Mouse (Mus musculus) ovary, postnatal 14 days (tissue): Measurements from ENCODE around the gene Cyb5b.
"Not testable (repeated sequence)": the region's sequence is repeated elsewhere in the genome, so short reads cannot be mapped to it uniquely, and the experiment has no call there.

ENCODE experiments used
- DNase-seq: peaks from one replicate; pipeline ENCODE4 v3.0.0; 2022; ENCODE audit warnings: low spot score

Gene Cyb5b

GRCm38 (mm10) chr8:107150404-107151157 lies at the start of gene Cyb5b:
Gene Cyb5b (plus strand): TSS chr8:107150640.
- DNase-seq, result peak; percentile 93

DNA sequence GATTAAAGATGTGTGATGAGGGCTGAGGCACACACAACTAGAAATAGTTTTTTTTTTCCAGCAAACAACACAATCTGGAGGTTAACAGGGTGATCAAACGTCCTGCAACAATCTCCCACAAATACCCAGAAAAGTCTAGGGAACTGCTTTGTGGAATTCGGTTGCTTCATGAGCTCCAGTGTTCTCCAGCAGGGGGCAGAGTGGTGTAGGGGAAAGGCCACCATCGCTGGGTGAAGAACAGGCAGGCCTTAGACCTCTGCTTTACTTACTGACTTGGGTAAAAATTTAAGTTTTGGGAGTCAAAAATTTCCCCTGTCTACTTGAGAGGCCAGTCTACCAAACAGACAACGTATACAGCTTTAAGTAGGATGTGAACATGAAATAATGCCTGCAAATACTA lies 45.9 kb upstream of the Cyb5b start:
- peak; percentile 82 for DNase-seq

- DNase-seq, result not testable (repeated sequence)
These were observed 42.4 kb upstream of the Cyb5b start for GRCm38 (mm10) chr8:107108089-107108488.

DNA sequence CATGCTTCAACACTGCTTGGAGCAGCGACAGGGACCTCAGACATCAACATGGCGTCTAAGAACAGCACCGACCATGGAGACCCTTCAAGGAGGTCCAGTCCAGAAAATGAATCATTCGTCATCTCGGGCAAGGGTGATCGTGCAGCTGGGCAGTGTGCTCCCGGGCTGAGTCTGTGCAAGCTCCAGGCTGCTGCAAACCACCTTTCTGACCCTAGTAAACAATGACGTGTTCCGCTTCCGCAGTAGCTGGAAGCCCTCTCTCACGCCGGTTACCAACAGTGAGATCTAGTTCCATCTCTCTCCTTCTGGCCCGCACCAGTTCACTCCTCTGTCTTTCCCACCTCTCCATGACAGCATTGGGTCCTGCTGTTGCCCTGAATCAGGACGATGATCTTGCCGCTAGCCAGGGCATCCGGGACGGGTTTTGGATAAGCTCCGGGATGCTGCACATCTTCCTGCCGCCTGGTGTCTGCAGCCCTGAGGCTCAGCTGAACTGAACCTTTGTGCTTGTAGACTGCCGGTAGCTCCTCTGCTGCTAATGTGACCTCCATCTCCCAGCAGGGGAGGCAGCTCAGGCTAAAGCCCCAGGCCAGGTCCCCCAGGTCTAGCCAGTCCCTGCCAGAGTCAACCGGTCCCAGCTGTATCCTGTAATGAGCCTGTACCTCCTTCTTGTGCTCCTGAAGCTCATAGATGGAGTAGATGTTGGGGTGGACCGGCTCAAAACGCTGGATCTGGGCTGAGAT lies 41.3 kb upstream of the Cyb5b start:
- no peak for DNase-seq

DNA sequence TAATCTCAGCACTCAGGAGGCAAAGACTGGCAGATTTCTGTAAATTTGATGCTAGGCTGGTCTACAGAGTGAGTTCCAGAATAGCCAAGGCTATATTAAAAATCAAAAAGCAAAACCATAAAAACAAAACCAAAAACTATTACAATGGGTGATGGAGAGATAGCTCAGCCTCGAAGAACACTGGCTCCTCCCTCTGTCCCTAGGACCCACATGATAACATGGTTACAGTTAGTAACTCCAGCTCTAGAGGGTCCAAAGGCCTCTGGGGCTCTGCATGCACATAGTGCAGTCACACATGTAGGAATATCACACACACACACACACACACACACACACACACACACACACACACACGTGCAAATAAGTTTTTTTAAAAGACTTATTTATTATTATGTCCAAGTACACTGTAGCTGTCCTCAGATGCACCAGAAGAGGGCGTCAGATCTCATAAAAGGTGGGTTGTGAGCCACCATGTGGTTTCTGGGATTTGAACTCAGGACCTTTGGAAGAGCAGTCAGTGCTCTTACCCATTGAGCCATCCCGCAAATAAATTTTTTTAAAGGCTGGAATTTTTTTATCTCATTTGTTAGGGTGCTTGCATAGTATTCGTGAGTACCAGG lies 40.5 kb upstream of the Cyb5b start:
- no peak for DNase-seq

DNA sequence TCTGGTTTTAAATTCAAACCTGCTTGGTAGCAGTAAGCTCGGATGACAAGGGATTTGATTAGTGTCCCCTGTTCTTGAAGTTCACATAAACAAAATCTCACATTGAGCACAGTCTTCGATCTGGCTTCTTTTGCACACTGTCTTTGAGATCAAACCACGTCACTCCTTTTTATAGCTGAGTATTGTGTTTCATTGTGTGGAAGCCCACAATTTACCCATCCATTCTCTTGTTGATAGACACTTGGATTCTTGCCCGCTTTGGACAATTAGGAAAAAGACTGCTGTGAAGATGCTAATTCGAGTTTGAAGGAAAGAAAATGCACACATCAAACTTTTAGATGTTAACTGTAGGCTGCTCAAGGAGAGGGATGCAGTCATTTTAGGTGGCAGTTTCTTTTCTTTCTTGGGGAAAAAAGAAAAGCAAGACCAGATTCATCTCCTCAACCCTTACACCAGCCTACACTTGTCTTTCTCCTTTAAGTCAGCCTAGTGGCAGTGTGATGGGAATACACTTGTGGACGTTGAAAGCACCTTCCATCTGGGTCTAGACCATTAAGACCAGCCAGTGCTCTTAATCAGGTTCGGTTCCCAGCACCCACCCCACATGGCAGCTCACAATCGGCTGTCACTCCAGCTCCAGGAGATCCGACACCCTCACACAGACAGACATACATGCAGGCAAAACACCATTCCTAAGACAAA lies 39.7 kb upstream of the Cyb5b start:
- no peak for DNase-seq

DNA sequence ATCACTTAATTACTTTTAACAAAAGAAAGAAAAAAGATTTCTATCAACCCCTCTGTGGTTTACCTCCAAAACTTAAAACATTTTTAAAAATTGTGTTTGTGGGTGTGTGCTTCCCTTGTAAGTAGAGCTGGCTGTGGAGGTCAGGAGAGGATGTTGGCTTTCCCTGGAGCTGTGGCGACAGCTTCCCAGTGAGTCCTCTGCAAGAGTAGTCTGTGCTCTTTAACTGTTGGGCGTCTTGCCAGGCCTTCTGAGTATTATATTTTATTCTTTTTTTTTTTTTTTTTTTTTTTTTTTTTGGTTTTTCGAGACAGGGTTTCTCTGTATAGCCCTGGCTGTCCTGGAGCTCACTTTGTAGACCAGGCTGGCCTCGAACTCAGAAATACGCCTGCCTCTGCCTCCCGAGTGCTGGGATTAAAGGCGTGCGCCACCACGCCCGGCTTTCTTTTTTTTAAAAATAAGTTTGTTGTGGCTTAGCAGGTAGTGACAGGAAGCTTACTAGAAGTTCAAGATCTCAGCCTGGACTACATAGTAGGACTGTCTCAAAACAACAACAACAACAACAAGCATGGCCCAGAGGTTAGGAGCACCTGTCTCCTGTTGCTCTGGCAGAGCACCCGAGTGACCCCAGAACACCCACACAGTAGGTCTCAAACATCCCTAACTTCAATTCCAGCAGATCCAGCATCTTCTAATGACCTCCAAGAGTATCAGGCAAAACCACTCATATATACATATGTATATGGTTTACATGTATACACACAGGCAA lies 38.9 kb upstream of the Cyb5b start:
- no peak for DNase-seq

GRCm38 (mm10) chr8:107113209-107113608 lies 37.2 kb upstream of the Cyb5b start:
- no peak for DNase-seq

GRCm38 (mm10) chr8:107114150-107115007 lies 36.1 kb upstream of the Cyb5b start:
- no peak for DNase-seq

- no peak for DNase-seq
These were observed 35.5 kb upstream of the Cyb5b start for GRCm38 (mm10) chr8:107115008-107115320.

DNA sequence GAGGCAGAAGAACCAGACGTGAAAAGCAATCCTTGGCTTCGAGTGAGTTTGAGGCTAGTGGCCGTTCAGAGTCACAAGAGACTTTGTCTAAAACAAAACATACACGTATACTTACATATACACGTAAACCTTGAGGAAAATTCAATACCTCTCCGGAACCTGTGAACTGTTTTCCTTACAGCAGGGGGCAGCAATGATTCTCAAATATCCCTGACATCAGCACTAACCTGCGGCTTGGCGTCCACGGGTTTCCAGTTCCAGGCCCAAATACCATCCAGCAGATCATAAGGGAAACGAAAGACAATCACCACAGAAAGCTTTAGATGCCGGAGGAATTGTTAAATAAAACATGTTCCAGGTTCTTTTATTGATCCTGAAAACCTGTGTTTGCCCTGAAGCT lies 34.4 kb upstream of the Cyb5b start:
- DNase-seq, result peak; percentile 78

DNA sequence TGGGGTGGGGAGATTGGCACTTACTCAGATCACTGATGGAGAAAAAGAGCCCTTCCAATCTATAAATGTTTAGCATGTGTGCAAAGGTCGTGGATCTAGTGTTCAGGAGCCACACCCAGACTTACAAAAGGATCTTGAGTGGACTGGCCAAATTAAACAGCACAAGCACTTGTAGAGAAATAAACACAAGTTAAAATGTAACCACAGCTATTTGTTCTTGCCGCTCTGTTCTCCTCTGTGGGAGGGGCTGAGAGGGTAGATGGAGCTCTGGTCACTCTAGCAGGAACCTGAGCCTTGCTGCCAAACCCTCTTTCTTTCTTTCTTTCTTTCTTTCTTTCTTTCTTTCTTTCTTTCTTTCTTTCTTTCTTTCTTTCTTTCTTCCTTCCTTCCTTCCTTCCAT lies 33.4 kb upstream of the Cyb5b start:
- DNase-seq, result no peak

GRCm38 (mm10) chr8:107118803-107119233 lies 31.6 kb upstream of the Cyb5b start:
- DNase-seq, result no peak

DNA sequence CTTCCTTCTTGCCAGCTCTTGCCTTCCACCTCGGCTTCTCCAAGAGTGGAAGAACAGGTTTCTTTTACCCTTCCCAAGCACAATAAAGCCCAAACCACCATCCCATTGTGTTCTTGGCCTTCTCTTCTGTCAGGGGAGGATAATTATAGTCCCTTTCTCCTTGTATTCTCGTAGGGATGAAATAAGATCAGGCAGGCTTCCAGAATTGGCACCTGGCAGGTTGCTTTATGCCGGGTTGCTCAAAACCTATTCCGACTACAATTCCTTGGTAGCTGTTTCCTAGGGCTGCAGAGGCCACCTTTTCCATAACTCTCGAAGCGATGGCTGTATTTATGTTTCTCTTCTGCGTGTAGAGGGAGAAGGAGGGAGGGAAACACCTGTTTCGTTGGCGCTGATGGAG lies 31.0 kb upstream of the Cyb5b start:
- DNase-seq, result no peak

DNA sequence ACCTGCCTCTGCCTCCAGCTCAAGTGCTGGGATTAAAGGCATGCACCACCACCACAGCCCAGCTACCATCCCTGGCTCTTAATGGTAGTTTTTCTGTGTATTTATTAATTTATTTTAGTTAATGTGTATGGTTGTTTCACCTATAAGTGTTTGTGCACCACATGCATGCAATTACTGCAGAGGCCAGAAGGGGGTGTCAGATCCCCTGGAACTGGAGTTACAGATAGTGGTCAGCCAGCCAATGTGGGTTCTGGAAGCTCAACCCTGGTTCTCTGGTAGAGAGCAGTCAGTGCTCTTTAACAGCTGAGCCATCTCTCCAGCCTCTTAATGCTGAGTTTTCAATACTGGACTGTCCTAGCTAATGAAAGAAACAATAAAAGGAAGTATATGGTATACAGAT lies 29.6 kb upstream of the Cyb5b start:
- DNase-seq, result no peak

- no peak for DNase-seq
These were observed 28.7 kb upstream of the Cyb5b start for GRCm38 (mm10) chr8:107121681-107122291.

GRCm38 (mm10) chr8:107123063-107123614 lies 27.3 kb upstream of the Cyb5b start:
- DNase-seq, result no peak

DNA sequence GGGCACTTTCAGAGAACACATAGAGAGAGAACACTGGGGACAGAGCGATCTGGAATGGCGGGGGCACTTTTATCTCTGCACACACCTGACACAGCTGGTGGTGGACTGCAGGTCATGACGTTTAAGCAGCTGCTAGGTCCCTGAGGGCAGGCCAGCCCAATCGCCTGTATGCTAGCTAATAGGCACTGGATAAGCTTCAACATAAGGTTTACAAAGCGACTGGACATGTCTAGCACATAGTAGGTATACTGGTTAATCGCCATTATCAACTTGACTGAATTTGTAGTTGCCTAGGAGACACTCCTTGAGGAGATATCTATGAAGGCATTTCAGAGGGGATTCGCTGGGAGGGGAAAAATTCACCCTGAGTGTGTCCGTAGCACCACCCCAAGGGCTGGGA lies 26.1 kb upstream of the Cyb5b start:
- no peak for DNase-seq

- peak; percentile 51 for DNase-seq
These were observed 21.0 kb upstream of the Cyb5b start for GRCm38 (mm10) chr8:107129171-107130025.
